Mouse (Mus musculus) neural tube, embryonic 14.5 days (tissue): Measurements from ENCODE around the gene Saa4. TPM values are rescaled to one million over a fixed set of nuclear protein-coding genes. Genes with fewer than 3 reads are reported as not detected.
"Not testable (repeated sequence)": the region's sequence is repeated elsewhere in the genome, so short reads cannot be mapped to it uniquely, and the experiment has no call there.

Source experiments
- ATAC-seq: fragments of 200-750 bp; cut with Nextera tagmentation; 2 replicates; pipeline ENCODE4 v1.8.0; 2017; ENCODE audit warnings: low read depth, mild to moderate bottlenecking, moderate TSS enrichment, moderate library complexity
- H3K27ac ChIP-seq: fragments of 300-500 bp; sonication (generic); 2 replicates; pipeline ENCODE4 v1.5.1; 2014; ENCODE audit warnings: low read depth, mild to moderate bottlenecking, control low read depth, low read length, moderate library complexity, mixed read lengths
- H3K27me3 ChIP-seq: fragments of 300-500 bp; sonication (generic); 2 replicates; pipeline ENCODE4 v1.6.1; 2014; ENCODE audit warnings: low read length; ENCODE audit not compliant: control insufficient read depth, insufficient read depth
- H3K36me3 ChIP-seq: fragments of 300-500 bp; sonication (generic); 2 replicates; pipeline ENCODE4 v1.6.1; 2014; ENCODE audit warnings: low read length, mixed read lengths; ENCODE audit not compliant: control insufficient read depth, insufficient read depth
- H3K4me1 ChIP-seq: fragments of 300-500 bp; sonication (generic); 2 replicates; pipeline ENCODE4 v1.6.1; 2014; ENCODE audit warnings: low read length; ENCODE audit not compliant: control insufficient read depth, insufficient read depth
- H3K4me2 ChIP-seq: fragments of 300-500 bp; sonication (generic); 2 replicates; pipeline ENCODE4 v1.6.1; 2014; ENCODE audit warnings: mild to moderate bottlenecking, low read depth, low read length, control low read depth
- H3K4me3 ChIP-seq: fragments of 300-500 bp; sonication (generic); 2 replicates; pipeline ENCODE4 v1.5.1; 2014; ENCODE audit warnings: low read depth, low read length, control low read depth, mixed read lengths
- H3K9ac ChIP-seq: fragments of 300-500 bp; sonication (generic); replicated peaks from 2 replicates; pipeline ENCODE4 v1.6.1; 2014; ENCODE audit warnings: low read depth, mild to moderate bottlenecking, control low read depth, low read length, mixed read lengths
- H3K9me3 ChIP-seq: fragments of 300-500 bp; sonication (generic); 2 replicates; pipeline ENCODE4 v1.6.1; 2016; ENCODE audit warnings: low read length; ENCODE audit not compliant: control insufficient read depth
- WGBS: fragments of 180-500 bp; shearing (Covaris S2); extraction: QIAGEN DNeasy Blood & Tissue Kit; methylation state at CpG from one replicate; pipeline ENCODE4 v1.1.7; 2014; 5-methylcytosine and 5-hydroxymethylcytosine counted together
- polyA plus RNA-seq: library from polyadenylated mRNA; unstranded; fragments of >200 nt; fragmentation: Nextera tagmentation; extraction: Ambion mirVana; gene quantifications from 2 replicates; pipeline ENCODE4 v1.2.1, GENCODE M21; 2014

The Saa4 gene
- polyA plus RNA-seq, 1 experiment from 2014 or later = not detected

GRCm38 (mm10) chr7:46746381-46746780 lies 14.0 kb upstream of the Saa4 start:
- no peaks in the 10 kb centered on the region for H3K9me3 ChIP-seq
- ATAC-seq = no peak
- no peak overlapping the region for H3K9ac ChIP-seq
- whole genome bisulfite sequencing = 86% methylated on average over 7 of the region's 7 CpGs
- no peaks in the 10 kb centered on the region for H3K27me3 ChIP-seq
- H3K4me1 ChIP-seq = no peaks in the 10 kb centered on the region
- no peak overlapping the region for H3K4me3 ChIP-seq
- H3K36me3 ChIP-seq = no peaks in the 10 kb centered on the region
- no peak overlapping the region for H3K4me2 ChIP-seq
- H3K27ac ChIP-seq = no peak overlapping the region

- WGBS = 87% methylated on average over 3 of the region's 3 CpGs
- Histone ChIP-seq H3K4me3 (no peak overlapping the region), H3K27ac (no peak overlapping the region), H3K27me3 (no peaks in the 10 kb centered on the region), H3K9ac (no peak overlapping the region), H3K4me1 (no peaks in the 10 kb centered on the region), H3K9me3 (no peaks in the 10 kb centered on the region), H3K36me3 (no peaks in the 10 kb centered on the region), H3K4me2 (no peak overlapping the region)
- ATAC-seq = no peak
Observed at GRCm38 (mm10) chr7:46745816-46746215, 13.4 kb upstream of the Saa4 start.

GRCm38 (mm10) chr7:46742880-46743279 lies 10.5 kb upstream of the Saa4 start, which contains the start of gene Saa1:
TSS of gene Saa1 (minus strand) at chr7:46742980.
- H3K4me1 ChIP-seq, H3K27me3 ChIP-seq, H3K9me3 ChIP-seq, H3K4me3 ChIP-seq, H3K27ac ChIP-seq, ATAC-seq, H3K4me2 ChIP-seq, H3K36me3 ChIP-seq, H3K9ac ChIP-seq: not testable (repeated sequence)
- WGBS = 82% methylated on average over 3 of the region's 3 CpGs

- not testable (repeated sequence) for H3K9me3 ChIP-seq, ATAC-seq, H3K27ac ChIP-seq, H3K36me3 ChIP-seq, H3K27me3 ChIP-seq, H3K9ac ChIP-seq, H3K4me2 ChIP-seq, H3K4me3 ChIP-seq, H3K4me1 ChIP-seq
- 81% methylated on average over 5 of the region's 5 CpGs for WGBS
Observed at GRCm38 (mm10) chr7:46740041-46740440, 7.6 kb upstream of the Saa4 start.

- no peak overlapping the region for H3K27ac ChIP-seq
- H3K27me3 ChIP-seq = no peaks in the 10 kb centered on the region
- WGBS = 84% methylated on average over 12 of the region's 12 CpGs
- H3K9me3 ChIP-seq = no peaks in the 10 kb centered on the region
- H3K4me1 ChIP-seq = no peaks in the 10 kb centered on the region
- H3K4me2 ChIP-seq = no peak overlapping the region
- no peak overlapping the region for H3K9ac ChIP-seq
- H3K36me3 ChIP-seq = no peaks in the 10 kb centered on the region
- H3K4me3 ChIP-seq = no peak overlapping the region
- ATAC-seq = no peak
Observed at GRCm38 (mm10) chr7:46738561-46739460, 6.4 kb upstream of the Saa4 start.

GRCm38 (mm10) chr7:46734983-46735382 lies 2.6 kb upstream of the Saa4 start:
- Histone ChIP-seq H3K36me3 (no peaks in the 10 kb centered on the region), H3K4me3 (no peak overlapping the region), H3K9ac (no peak overlapping the region), H3K4me2 (no peak overlapping the region), H3K27me3 (no peaks in the 10 kb centered on the region), H3K27ac (no peak overlapping the region), H3K4me1 (no peaks in the 10 kb centered on the region), H3K9me3 (no peaks in the 10 kb centered on the region)
- ATAC-seq = no peak
- 86% methylated on average over 2 of the region's 2 CpGs for WGBS

GRCm38 (mm10) chr7:46727584-46727983 lies 4.8 kb downstream of the Saa4 start:
- WGBS = 89% methylated on average over 1 of the region's 1 CpGs
- H3K4me3 ChIP-seq = no peak overlapping the region
- H3K27me3 ChIP-seq = no peaks in the 10 kb centered on the region
- H3K36me3 ChIP-seq = no peaks in the 10 kb centered on the region
- no peaks in the 10 kb centered on the region for H3K9me3 ChIP-seq
- no peak for ATAC-seq
- H3K27ac ChIP-seq = no peak overlapping the region
- H3K9ac ChIP-seq = no peak overlapping the region
- no peak overlapping the region for H3K4me2 ChIP-seq
- H3K4me1 ChIP-seq = no peaks in the 10 kb centered on the region

- Histone ChIP-seq H3K27me3 (no peaks in the 10 kb centered on the region), H3K27ac (no peak overlapping the region), H3K4me2 (no peak overlapping the region), H3K4me1 (no peaks in the 10 kb centered on the region), H3K36me3 (no peaks in the 10 kb centered on the region), H3K9me3 (no peaks in the 10 kb centered on the region), H3K4me3 (no peak overlapping the region), H3K9ac (no peak overlapping the region)
- 82% methylated on average over 5 of the region's 5 CpGs for WGBS
- ATAC-seq = no peak
Observed at GRCm38 (mm10) chr7:46724396-46724795, 8.0 kb downstream of the Saa4 start.

- no peak for ATAC-seq
- no peaks in the 10 kb centered on the region for H3K4me1 ChIP-seq
Observed at GRCm38 (mm10) chr7:46723849-46724248, 8.6 kb downstream of the Saa4 start.

More at GRCm38 (mm10) chr7:46723849-46724248, 8.6 kb downstream of the Saa4 start:
- Histone ChIP-seq H3K36me3 (no peaks in the 10 kb centered on the region), H3K27ac (no peak overlapping the region), H3K9ac (no peak overlapping the region), H3K9me3 (no peaks in the 10 kb centered on the region), H3K27me3 (no peaks in the 10 kb centered on the region), H3K4me2 (no peak overlapping the region), H3K4me3 (no peak overlapping the region)
- WGBS = 90% methylated on average over 3 of the region's 3 CpGs
